Mouse (Mus musculus) lung, postnatal 14 days (tissue): ENCODE measurements at regions not wholly inside any gene's neighbourhood (a gene's known extent, or its start where the extent isn't known, plus 50 kb on each side); places are given as distances from the start of the nearest gene placed in this dataset.
A peak's percentile ranks its signal among the peaks of the same experiment; 100 is the strongest.

ENCODE experiments used
- DNase-seq: peaks from one replicate; pipeline ENCODE4 v3.0.0; 2021

DNA sequence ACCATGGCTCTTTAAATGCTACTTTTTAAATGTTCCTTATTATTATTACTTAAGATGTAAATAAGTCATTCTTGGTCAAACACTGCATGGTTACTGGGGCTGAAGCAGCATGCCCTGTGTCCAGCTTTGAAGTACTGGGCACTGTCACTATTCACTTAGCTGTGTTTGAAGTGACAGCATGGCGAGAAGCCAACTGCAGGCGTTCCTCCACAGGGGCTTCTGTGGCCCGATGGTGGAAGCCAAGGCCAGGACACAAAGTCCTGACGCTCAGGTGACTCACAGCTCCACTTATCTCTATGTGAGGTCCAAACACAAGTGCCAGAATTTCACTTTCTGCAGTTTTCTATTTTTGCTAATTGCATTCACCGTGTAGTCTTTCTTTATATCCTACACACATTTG lies 65.3 kb downstream of the Cdca7 start:
- no peak for DNase-seq

DNA sequence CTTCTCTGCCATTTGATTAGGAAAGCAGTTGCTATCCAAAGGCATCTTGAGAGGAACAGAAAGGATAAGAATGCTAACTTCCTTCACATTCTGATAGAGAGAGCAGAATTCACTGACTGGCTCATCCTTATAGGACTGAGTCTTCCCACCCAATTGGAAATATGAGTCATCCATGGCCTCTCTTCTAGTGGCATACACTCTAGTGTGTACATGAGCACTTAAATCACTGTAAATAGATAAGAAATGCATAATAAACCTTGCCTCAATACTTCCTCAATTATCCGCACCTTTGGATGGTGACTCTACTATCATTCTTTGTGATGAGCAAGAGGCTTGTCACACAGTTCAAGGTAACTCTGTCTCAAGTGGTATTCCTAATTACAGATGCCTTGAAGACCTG lies 69.5 kb downstream of the Cdca7 start:
- no peak for DNase-seq

DNA sequence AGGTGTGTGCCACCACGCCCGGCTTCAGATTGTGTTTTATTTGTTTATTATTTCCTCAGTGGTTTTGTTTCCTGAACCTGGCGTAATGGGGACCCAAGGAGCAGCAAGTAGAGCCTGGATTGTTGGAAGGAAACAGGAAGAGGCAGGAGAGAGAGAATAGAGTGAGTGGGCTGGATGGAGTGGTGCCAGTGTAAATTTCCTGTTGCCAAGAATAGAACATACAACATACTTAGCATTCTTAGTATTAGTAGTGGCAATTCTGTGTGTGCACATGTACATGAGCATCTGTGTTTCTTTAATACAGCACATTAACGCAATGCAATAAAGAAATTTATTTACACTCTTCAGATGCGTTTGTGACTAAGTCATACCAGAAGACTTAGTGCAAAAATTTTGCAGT lies 70.5 kb downstream of the Cdca7 start:
- peak; percentile 24 for DNase-seq

DNA sequence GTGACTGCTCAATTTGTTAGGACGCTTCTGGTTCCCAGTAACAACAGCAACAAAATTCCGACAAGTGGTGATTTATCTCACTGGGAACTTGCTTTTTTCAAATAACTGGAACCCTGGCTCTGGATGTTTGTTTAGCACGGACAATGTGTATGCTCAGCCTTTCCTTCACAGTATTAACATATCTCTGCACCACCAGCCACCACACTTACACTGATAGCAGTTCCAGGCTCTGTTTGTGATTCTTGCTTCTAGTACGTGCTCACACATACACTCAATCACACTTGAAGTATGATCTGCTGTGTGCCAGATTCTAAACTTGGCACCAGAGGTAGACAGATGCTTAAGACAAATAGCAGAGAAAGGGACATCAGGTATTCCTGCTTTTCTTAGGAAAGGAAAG lies 71.0 kb downstream of the Cdca7 start:
- no peak for DNase-seq

DNA sequence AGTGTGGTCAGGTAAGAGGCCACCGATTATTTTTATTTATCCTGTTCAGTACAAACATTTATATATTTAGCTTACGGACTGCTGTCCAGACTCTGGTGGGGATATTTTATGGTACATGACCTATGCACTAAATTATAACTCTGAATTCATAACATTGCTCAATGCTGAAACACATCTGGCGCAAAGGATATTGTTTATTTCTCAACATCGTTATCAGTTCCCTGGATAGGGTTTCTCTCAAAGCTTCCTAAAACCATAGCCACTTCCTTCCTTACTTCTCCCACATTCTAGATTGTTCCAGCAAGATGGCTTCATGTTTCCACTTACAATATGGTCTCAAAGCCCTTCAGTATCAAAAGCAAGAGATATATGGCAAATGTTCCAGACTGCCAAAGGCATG lies 75.3 kb downstream of the Cdca7 start:
- DNase-seq, result no peak

DNA sequence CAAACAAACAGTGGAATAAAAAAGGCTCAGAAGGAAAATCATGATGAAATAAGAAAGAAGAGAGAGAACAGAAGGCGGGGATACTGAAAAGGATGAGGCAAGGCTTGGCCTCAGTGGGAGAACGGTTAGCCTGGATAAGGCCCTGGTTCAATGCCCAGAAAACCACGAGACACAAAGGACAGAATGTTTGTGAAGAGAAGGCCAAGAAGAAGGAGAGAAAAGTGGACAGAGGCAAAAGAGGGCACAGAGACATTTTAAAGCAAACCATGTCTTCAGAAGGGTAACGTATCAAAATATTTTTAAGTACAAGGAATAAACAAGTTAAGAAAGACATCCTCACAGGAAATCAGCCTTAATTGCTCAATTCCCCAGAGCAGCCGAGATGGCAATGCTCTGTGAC lies 78.6 kb downstream of the Cdca7 start:
- peak; percentile 62 for DNase-seq

DNA sequence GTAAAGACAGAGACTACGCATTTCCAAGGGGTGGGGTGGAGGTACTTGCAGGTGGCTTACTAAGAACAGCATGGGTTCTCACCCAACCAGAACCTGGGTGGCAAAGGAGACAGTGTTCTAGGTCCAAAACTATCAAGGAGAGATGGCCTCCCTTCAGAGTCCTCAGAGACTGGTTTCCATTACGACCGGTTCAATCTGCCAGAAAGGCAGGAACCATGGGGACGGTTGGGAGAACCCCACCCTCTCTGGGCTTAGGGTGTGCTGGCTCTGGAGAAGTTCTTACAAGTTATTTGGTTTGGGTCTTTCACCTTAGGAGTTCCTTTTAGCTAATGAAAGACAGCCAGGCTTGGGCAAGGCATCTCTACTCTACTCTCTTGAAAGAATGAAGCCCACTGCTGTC lies 79.2 kb downstream of the Cdca7 start:
- DNase-seq, result no peak

DNA sequence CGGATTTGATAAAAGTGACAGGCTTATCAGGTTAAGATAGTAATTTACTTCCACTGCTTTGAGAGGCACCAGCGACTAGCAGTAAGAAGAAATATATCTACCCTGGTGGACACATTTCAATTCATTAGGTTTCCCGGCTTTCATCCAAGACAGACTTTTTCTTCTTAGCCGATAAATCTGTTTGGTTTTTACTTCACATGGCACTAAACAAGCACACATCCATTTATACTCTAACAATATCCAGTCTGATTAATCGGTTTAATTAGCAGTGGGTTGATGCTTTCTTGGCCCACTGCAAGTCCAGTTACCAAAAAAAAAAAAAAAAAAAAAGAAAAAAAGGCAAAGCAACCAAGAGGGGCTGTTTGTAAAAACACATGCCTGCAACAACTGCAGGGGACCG lies 79.6 kb downstream of the Cdca7 start:
- no peak for DNase-seq

DNA sequence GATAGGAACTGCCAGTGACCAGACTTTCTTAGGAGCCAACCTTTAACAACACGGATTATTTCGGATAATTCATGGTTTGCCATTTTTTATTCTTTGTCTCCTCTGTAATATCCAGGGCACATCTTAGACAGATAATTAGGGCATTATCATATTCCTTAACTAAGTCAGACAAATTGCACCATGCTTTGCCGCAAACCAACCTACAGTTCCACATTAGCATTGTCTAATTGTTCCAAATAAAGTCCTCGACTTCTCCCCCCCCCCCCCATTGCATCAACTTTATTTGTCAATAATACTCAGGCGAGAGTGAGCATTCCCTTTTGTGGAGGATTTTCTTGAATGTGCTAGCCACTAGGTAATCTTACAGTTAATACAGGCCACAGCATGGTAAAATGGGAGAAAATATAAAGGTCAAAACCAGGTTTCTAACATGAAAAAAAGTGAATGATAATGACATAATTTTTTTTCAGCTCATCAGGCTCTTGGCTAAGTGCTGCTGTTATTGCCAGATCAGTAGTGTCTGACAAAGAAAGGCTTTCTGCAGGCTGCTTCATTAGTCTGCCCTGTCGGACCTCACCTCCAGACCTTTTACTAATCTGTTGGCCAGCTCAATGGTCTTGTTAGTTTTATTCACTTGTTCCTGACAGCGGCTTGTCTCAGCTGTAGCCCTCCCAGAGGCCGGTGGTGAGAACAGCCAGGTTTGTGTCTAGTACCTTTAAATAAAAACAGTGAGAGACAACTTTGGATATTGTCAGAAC lies 80.3 kb downstream of the Cdca7 start:
- DNase-seq, result no peak

DNA sequence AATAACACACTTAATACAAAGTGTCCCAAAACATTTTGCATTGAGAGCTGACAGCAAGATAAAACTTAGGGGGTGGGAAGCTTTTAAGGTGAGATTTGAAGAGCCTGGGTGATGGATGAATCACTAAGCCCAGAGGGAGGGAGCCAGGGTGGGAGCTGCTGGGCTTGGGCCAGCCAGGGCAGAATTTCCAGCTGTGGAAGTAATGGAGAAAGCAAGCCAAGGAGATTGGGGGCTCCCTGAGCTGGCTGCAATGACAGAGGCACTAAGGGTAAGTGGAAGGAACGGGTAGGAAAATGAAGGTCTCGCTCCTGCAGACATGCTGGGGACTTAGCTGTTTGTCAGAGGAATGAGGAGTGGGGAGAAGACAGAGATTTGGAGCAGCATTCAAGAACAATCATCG lies 81.2 kb downstream of the Cdca7 start:
- DNase-seq, result no peak

DNA sequence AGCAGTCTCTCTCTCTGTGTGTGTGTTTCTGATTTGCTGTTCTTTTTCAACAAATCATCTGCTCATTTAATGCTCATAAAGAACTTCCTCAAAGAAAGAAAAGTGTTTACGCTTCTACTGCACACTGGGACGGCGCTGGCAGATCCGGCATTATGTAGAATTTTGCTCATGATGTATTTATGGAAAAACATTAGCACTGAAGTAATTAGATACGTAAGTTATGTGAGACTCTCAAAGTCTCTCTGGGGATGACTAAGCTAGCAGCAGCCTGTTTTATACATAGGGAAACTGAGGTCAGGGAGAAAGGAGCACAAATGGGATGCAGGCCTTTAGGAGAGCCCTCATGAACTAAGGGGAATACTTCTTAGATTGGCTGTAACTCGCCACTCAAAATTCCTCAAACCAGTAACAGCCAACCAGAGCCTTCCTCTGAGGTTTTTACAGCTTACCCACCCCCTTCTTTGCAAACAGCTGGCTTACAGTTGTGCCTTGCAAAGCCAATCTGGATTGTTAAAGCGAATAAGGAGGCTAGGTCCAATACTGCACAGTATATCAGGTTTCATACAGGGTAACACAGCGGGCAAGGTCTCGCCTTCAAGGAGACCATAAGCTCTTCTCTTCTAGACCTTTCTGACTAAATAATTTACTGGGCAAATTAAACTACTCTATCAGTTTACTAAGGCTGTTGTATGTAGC lies 81.8 kb downstream of the Cdca7 start:
- DNase-seq, result no peak

DNA sequence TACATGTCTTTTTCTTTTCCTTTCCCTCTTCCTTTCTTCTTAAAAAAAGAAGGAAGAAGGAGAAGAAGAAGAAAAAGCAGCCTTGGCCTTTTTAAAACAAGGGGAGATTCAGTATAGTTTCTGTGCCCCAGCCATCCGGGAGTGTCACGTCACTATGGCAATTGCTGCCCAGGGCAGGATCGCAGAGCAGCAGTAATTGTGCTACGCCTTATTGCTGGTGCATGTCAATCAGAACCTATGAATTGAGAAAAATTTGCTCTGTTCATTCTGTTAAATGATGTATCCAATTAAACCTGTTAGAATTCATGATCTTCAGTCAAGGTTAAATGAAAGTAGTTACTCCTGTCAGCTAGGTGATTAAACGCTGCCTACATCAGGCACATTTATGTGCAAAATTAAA lies 85.4 kb downstream of the Cdca7 start:
- no peak for DNase-seq

DNA sequence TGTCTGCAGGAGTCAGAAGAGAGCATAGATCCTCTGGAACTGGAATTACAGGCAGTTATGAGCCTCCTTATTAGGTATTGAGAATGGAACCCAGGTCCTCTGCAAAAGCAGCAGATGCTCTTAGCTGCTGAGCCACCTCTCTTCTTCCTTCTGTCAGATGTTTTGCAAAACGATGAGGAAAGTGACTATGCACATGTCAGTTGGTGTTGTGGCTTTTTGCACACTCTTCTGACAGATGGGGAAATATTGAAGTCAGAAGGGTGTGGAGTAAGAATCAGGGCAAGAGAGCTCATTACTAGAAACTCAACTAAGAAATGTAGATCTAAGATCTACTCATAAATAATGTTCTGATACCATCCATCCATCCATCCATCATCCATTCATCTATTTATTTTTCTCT lies 102.4 kb downstream of the Cdca7 start:
- no peak for DNase-seq

DNA sequence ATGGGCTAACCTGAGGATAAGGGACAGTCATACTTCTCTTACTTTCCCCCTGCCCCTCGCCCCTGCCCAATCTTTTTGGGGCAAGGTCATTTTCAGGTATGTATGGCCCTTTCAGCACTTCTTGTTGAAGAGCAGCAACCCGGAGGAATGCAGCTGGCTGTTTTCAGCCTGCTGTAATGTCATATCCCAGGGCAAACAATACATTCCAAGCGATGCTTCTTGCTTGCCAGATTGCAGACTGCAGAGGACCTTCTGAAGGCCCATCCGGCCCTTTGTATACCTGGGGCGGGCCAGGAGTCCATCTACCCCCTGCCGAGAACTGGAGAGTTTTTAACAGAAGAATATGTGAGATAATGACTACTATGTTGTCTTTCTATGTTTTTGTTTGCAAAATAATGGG lies 105.2 kb downstream of the Cdca7 start:
- DNase-seq, result no peak

DNA sequence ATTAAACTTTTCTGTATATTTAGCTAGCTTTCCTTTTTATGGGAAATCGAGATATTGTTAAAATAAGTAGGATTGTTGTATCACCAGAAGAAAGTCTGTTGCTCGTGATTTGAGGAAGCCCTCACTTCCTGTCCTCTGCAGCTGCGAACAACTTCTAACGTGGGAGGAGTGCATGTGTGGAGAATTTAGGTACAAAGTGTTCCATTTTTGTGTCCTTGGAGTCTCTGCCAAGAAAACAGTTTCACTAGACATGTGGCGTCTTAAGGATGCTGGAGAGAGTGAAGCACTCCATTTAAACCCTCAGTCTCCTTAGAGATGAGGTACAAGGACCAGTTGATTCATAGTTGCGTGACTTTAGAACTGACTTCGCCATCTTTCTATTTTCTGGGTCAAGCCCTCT lies 112.9 kb downstream of the Cdca7 start:
- no peak for DNase-seq

DNA sequence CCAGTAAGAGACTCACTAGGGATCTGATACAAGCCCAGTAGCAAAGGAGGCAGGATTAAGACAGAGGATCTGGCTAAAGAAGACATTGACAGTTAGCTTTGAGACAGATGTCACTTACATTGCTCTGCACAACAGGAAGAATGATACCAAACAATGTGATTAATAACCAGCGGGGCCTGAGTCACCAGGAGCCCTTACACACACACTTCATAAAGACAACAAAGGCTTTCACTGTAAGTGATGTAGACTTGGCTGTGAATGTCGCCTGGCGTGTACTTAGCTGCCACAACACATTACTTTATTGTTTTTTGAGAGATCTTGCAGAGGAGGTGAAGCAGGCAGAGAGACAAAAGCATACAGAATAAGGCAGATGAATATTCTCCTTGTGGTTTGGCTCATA lies 116.1 kb downstream of the Cdca7 start:
- no peak for DNase-seq

DNA sequence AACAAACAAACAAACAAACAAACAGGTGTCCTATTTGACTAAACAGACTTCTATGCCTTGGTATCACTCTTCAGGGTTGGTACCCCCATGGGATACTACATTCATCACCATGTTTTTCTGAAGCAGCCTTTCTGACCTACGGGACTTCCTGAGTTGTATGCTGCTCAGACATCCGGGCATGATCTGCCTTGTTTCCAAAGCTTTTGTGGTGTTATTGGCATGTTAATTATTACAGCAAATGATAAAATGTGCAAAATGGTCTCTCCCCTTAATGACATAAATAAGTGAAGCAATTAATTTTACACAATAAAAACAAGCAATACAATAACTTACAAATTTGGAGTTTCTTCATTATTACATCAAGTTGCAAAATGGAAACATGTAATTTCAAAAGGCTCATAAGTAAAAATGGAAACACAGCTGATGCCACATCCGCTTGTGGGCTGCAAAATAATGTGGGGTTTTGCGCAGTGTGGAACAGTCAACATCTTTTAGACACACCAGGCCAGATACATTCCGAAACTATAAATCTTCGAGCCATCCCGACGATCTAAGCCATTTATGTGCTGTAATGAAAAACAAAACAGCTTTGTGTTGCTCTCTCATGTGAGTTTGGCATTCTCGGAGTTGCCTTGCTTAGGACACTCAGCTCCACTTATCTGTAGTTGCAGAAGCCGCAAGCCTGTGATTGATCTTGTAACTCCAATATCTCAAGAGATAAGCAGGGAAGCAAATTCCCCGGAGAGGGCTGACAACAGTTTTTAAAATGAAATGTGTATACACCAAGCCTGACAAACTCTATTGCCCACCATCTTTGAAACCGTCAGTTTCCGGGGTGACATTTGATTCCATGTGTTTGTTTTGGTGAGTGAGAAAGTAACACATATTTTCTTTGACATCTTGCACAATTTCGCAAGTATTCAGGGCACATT lies 121.3 kb downstream of the Cdca7 start:
- no peak for DNase-seq

DNA sequence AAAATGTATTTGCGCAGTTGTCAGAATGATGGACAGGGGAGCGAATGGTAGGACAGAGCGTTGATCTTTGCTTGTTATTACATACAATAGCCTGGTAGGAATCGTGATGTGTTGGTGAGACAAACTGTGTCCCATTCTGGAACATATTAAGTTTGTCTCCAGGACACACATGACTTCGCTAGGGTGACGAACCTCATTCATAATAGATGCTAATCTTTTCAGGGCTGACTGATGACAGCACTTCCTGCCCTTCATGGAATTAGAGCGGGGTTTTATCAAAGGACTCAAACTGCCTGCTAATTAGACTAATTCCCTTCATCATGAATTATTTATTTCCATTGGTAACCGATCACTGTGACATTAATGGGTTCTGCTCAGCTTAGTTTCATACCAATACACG lies 122.0 kb downstream of the Cdca7 start:
- DNase-seq, result no peak

DNA sequence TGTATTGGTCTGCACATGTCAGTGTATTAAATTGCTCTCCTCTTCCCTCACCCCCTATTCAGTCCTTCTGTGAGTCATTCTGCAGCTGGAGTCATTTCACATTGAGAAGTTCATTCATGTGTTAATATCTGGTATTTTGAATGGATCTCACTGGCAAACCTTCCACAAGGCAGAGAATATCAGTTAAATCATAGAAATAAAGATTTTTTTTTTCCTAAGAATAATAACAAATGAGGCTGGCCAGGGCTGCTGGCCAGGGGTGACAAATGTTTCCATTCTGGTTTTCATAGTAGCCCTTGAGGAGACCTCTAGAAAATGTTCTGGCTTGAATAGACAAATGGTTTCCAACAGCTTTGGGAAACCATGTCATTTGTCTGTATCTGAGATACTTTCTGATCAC lies 124.8 kb downstream of the Cdca7 start:
- no peak for DNase-seq

DNA sequence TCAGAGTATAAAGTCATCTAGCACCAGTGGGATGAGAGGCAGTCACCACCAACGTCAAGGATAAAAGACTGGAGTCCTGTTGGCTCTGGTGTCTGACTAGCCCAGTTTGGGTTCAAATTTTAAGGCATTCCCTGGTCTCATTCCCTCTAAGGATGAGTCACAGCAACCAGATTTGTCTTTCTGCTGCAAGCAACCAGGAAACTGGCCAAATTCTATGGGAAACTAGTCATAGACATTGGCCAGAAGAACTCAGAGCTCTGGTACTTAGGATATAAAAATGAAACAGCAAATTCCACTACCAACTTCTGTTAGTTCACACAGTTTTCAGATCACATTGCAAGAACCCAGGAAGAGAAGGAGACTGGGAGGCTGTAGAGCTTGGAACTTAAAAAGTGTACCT lies 126.2 kb downstream of the Cdca7 start:
- no peak for DNase-seq

DNA sequence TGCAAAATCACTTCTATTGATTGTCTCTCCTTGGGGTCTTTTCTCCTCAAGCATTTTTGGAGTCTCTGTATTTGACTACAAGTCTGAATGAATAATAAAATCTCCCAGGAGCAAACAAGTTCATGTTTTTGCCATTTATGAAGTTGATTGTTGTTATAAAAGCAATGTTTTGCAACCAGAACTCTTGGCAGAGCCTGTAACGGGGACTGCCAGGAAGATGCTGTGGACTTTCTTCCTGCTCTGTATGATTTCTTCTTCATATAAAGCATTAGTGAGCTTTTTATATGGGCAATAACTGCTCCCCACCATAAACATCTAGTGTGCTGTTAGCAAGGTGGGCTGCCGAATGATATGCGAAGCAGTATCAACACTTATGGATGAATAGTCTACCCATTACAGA lies 136.3 kb downstream of the Cdca7 start:
- no peak for DNase-seq

DNA sequence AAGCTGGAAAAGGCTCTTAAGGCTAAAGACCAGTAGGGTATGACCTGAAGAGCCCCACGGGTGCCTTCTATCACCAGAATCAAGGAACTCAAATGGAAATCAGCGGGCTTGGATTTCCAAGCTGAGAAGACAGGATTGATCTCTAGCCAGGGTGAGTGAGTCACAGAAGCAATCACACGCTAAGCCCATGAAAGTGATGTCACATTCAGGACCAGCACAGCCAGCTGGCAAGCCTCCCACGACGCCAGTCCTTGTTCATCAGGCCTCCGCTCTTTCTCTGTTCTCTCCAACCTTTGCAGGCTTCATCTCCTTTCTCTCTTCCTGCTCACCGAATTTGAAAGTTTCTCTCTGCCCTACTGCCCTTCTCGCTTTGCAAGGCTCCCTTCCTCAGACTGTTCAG lies 138.3 kb downstream of the Cdca7 start:
- DNase-seq, result peak; percentile 76

DNA sequence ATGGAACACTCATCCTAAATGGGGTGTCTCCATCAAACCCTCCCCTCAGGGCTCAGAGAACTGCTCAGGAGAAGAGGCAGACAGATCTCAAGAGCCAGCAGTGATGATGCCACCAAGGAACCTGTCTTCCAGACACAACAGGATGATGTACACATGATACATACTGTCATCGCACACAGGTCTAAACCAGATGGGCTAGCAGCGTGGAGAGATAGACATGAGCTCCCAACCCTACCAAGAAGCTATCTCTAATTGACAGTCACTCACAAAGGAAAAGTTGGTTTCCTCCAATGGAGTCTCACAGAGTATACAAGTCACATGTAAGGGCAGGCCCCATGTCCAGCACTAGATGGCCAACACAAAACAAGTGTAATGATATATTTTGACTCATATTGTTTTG lies 139.9 kb downstream of the Cdca7 start:
- no peak for DNase-seq

DNA sequence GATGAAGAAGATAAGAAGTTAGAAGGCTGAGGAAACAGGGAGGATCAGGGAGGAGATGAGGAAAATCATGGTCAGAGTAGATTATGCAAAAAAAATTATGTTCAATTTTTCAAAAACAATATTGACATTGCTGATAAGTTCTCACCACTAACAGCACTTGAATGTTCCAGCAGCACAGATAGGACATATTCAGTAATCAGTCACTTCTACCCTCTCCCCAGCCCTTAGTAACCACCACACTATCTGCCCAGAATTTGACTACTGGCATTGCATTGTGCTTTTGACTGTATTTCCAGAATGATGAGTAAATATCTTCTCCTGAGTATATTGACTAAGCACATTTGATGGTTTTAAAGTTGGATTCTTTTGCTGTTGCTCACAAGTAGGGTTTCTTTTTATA lies 140.5 kb downstream of the Cdca7 start:
- DNase-seq, result no peak
